Mouse (Mus musculus): ENCODE measurements at regions not wholly inside any gene's neighbourhood (a gene's known extent, or its start where the extent isn't known, plus 50 kb on each side); places are given as distances from the start of the nearest gene placed in this dataset.

- Histone ChIP-seq H3K27ac (no peak overlapping the region), H3K4me3 (no peak overlapping the region)
- no peak for DNase-seq
- peak; percentile 43; the same call in 1 of the 2 replicates for TF ChIP-seq CTCF (IDR thresholded peaks at IDR 0.05)
- intact Hi-C loops (cut with DNase I), result no loop called here
These were observed 137.4 kb downstream of the Kitl start for GRCm38 (mm10) chr10:100152821-100153220.

GRCm38 (mm10) chr10:100153311-100153710 is 137.9 kb downstream of the Kitl start:
- no peak overlapping the region for H3K27ac ChIP-seq
- TF ChIP-seq CTCF (IDR thresholded peaks at IDR 0.05), result no peak
- intact Hi-C loops (cut with DNase I), result no loop called here
- DNase-seq, result no peak
- no peak overlapping the region for H3K4me3 ChIP-seq

- no peak for DNase-seq
- intact Hi-C loops (cut with DNase I), result no loop called here
- Histone ChIP-seq H3K4me3 (no peak overlapping the region), H3K27ac (no peak overlapping the region)
- no peak for TF ChIP-seq CTCF (IDR thresholded peaks at IDR 0.05)
These were observed 140.1 kb downstream of the Kitl start for GRCm38 (mm10) chr10:100155566-100155965.

GRCm38 (mm10) chr10:100159843-100160531 is 144.6 kb downstream of the Kitl start:
- TF ChIP-seq CTCF (IDR thresholded peaks at IDR 0.05), result no peak
- DNase-seq, result no peak
- Histone ChIP-seq H3K27ac (peak overlapping the region; percentile 67), H3K4me3 (peak overlapping the region; percentile 50)
- intact Hi-C loops (cut with DNase I), result loop anchor here (5.0 to 10.0 kb wide), 3 partner anchors 95 to 325 kb away; partner anchors contain the start of gene Kitl

GRCm38 (mm10) chr10:100160532-100160852 is 145.1 kb downstream of the Kitl start:
- Histone ChIP-seq H3K27ac (peak overlapping the region; percentile 67), H3K4me3 (peak overlapping the region; percentile 50; the same call in 1 of the 2 replicates)
- DNase-seq, result no peak
- intact Hi-C loops (cut with DNase I), result loop anchor here (5.0 to 10.0 kb wide), 3 partner anchors 96 to 326 kb away; partner anchors contain the start of gene Kitl
- no peak for TF ChIP-seq CTCF (IDR thresholded peaks at IDR 0.05)

GRCm38 (mm10) chr10:100161117-100161516 is 145.7 kb downstream of the Kitl start:
- DNase-seq, result no peak
- Histone ChIP-seq H3K4me3 (no peak overlapping the region), H3K27ac (peak overlapping the region; percentile 67)
- no peak for TF ChIP-seq CTCF (IDR thresholded peaks at IDR 0.05)
- intact Hi-C loops (cut with DNase I), result loop anchor here (5.0 to 10.0 kb wide), 3 partner anchors 96 to 326 kb away; partner anchors contain the start of gene Kitl

- Histone ChIP-seq H3K4me3 (no peak overlapping the region), H3K27ac (peak overlapping the region; percentile 74)
- no peak for DNase-seq
- no peak for TF ChIP-seq CTCF (IDR thresholded peaks at IDR 0.05)
- intact Hi-C loops (cut with DNase I), result loop anchor here (5.0 to 10.0 kb wide), 3 partner anchors 100 to 330 kb away; partner anchors contain the start of gene Kitl
These were observed 149.1 kb downstream of the Kitl start for GRCm38 (mm10) chr10:100164526-100164925.

- H3K4me3 ChIP-seq, result no peak overlapping the region
- DNase-seq, result no peak
- H3K27ac ChIP-seq, result no peak overlapping the region
- peak; percentile 58 for TF ChIP-seq CTCF (IDR thresholded peaks at IDR 0.05)
- intact Hi-C loops (cut with DNase I), result loop anchor here (5.0 kb wide), 1 partner anchor 529 kb away; no protein-coding TSS in a partner anchor
These were observed 155.4 kb downstream of the Kitl start for GRCm38 (mm10) chr10:100170836-100171235.

GRCm38 (mm10) chr10:100197673-100198072 is 137.8 kb upstream of the Gm4301 start:
- no peak for DNase-seq
- no peak overlapping the region for H3K4me3 ChIP-seq
- no peak overlapping the region for H3K27ac ChIP-seq
- TF ChIP-seq CTCF (IDR thresholded peaks at IDR 0.05), result no peak
- intact Hi-C loops (cut with DNase I), result no loop called here

- TF ChIP-seq CTCF (IDR thresholded peaks at IDR 0.05), result no peak
- intact Hi-C loops (cut with DNase I), result no loop called here
- DNase-seq, result no peak
- Histone ChIP-seq H3K27ac (no peak overlapping the region), H3K4me3 (no peak overlapping the region)
These were observed 136.3 kb upstream of the Gm4301 start for GRCm38 (mm10) chr10:100199090-100199690.

GRCm38 (mm10) chr10:100200431-100200830 is 135.0 kb upstream of the Gm4301 start:
- DNase-seq, result no peak
- no peak overlapping the region for H3K27ac ChIP-seq
- intact Hi-C loops (cut with DNase I), result loop anchor here (10.0 kb wide), 1 partner anchor 204 kb away; no protein-coding TSS in a partner anchor
- H3K4me3 ChIP-seq, result no peak overlapping the region
- no peak for TF ChIP-seq CTCF (IDR thresholded peaks at IDR 0.05)

- DNase-seq, result no peak
- Histone ChIP-seq H3K27ac (peak overlapping the region; percentile 24; the same call in 1 of the 2 replicates), H3K4me3 (no peak overlapping the region)
- TF ChIP-seq CTCF (IDR thresholded peaks at IDR 0.05), result no peak
- intact Hi-C loops (cut with DNase I), result loop anchor here (10.0 kb wide), 1 partner anchor 198 kb away; no protein-coding TSS in a partner anchor
These were observed 128.6 kb upstream of the Gm4301 start for GRCm38 (mm10) chr10:100206617-100207530.

Data from gastrocnemius, adult 2 months (tissue).